Mouse (Mus musculus) G1E (cell line): ENCODE results near the gene Sulf2.

Experiments used
- CTCF ChIP-seq: IDR thresholded peaks from 2 replicates; pipeline ENCODE4 v1.5.1; 2012; ENCODE audit warnings: low read depth, low read length, inconsistent platforms, mixed read lengths
- GATA1 ChIP-seq: IDR thresholded peaks from 2 replicates; pipeline ENCODE4 v1.6.1; 2012; ENCODE audit warnings: borderline replicate concordance, low read length, inconsistent platforms, mixed read lengths

DNA sequence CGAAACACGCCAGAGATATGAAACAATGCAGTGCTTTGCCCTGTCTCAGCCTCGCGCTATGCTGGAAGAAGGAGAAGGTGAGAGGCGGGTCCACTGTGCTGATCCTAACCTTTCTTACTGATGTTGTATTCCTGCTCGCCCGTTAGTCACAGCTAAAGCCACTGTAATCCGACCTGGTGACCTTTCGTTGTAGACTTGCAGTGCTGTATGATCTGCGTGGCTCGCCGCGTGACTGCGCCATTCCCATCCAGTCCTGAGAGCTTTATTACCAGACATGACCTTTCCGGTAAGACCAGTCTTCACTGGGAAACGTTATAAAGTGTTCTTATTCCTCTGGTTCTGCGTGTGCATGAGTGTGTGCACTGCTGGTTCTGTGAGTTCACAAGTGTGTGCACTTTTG is 104.0 kb downstream of the Sulf2 start:
- TF ChIP-seq CTCF (no peak), GATA1 (no peak)
